10 mouse cellular contexts compared by ENCODE assay signal in genomic region chr16:76341636-76342035, GRCm38 (mm10). TPM values are rescaled to one million over a fixed set of nuclear protein-coding genes. Genes with fewer than 3 reads are reported as not detected.
DNase-seq lines count a peak whose midpoint lies in the region; ATAC-seq lines count a peak whose summit lies in the region.
"Had no signal": no experiment of that assay in that cellular context is flagged by ENCODE, and none has a peak within 500 bp of the region (broad histone marks: within the 10 kb centered on the region; RNA-seq: fewer than 3 reads in every experiment).

No protein-coding gene starts in this region.

- intact Hi-C loops in heart, postnatal 14 days (cut with DNase I): no loop called here

- no peak overlapping the region for H3K27ac ChIP-seq in midbrain, embryonic 13.5 days

- H3K9ac ChIP-seq in midbrain, embryonic 13.5 days (replicated peaks): no peak overlapping the region

- no peaks in the 10 kb centered on the region for H3K4me1 ChIP-seq in midbrain, embryonic 13.5 days (replicated peaks)

- no peaks in the 10 kb centered on the region for H3K27me3 ChIP-seq in midbrain, embryonic 13.5 days
- H3K27me3 ChIP-seq: CH12.LX had no signal

- no peak for DNase-seq in frontal cortex, adult 2 months (ENCODE audit: extremely low spot score in 1 of 2, low spot score in 1 of 2)
- peak; percentile 52 for DNase-seq in NIH3T3 (ENCODE audit: low read depth)
- DNase-seq in heart, postnatal 14 days: peak; percentile 26 to 33
- peak; percentile 44 for DNase-seq in lung, postnatal 25 days (ENCODE audit: low spot score)
- DNase-seq in urinary bladder, adult 2 months (ENCODE audit: low spot score): no peak
- no peak for DNase-seq in thymus, postnatal 25 days
- DNase-seq: cerebellum, adult 11 months had no signal

- H3K9me3 ChIP-seq in midbrain, embryonic 13.5 days: no peaks in the 10 kb centered on the region

- no peak overlapping the region for H3K4me2 ChIP-seq in midbrain, embryonic 13.5 days (replicated peaks)

- H3K36me3 ChIP-seq in midbrain, embryonic 13.5 days: 0 out of 2 replicates have a peak, but pooled peaks cover 19% of the 10 kb centered on the region

- 0 out of 2 replicates have a peak, but pooled peaks have one; percentile 17 for ATAC-seq in frontal cortex, adult (ENCODE audit: low TSS enrichment)
- ATAC-seq in midbrain, embryonic 13.5 days: no peak

- WGBS in midbrain, embryonic 13.5 days: 93% methylated on average over 8 of the region's 8 CpGs

- H3K4me3 ChIP-seq in midbrain, embryonic 13.5 days (replicated peaks): no peak overlapping the region

RNA-seq across cellular contexts. Expression of gene Nrip1, which starts 32.0 kb away (rescaled TPM):
- polyA plus RNA-seq in frontal cortex, adult 2 months (2012; rRNA removed): 8.1 and 10.1 TPM in 2 replicates
- 10 to 100 TPM; 28.7 to 29.2 TPM for total RNA-seq in heart, postnatal 14 days (2021)
- polyA plus RNA-seq in midbrain, embryonic 13.5 days (2015; fragmentation: Nextera tagmentation; extraction: Ambion mirVana): 28.1 and 30.1 TPM in 2 replicates
- polyA plus RNA-seq in urinary bladder, adult 2 months (2012; rRNA removed): 5.5 and 11.1 TPM in 2 replicates
- total RNA-seq: CH12.LX had no signal

Comparison
In these comparisons a context has a peak if more than half of its experiments do, and no peak if none do; other contexts are left out.
1. DNase-seq: peak in NIH3T3 (single experiment), heart, postnatal 14 days (2 of 2) and lung, postnatal 25 days (single experiment); none in frontal cortex, adult 2 months (0 of 2), urinary bladder, adult 2 months (single experiment) and thymus, postnatal 25 days (single experiment).